Mouse (Mus musculus) myocyte (in vitro differentiated cells): ENCODE measurements around the gene Odr4. TPM values are rescaled to one million over a fixed set of nuclear protein-coding genes. Genes with fewer than 3 reads are reported as not detected.

Experiments
- H3K27me3 ChIP-seq: one replicate; pipeline ENCODE4 v1.6.1; 2011; ENCODE audit not compliant: control insufficient read depth, insufficient read depth, insufficient read length
- H3K36me3 ChIP-seq: one replicate; pipeline ENCODE4 v1.6.1; 2011; ENCODE audit not compliant: control insufficient read depth, insufficient read depth
- H3K4me2 ChIP-seq: one replicate; pipeline ENCODE4 v1.6.1; 2011; ENCODE audit warnings: low read depth, control low read depth
- H3K4me3 ChIP-seq: one replicate; pipeline ENCODE4 v1.5.1; 2011; ENCODE audit warnings: mild to moderate bottlenecking, control low read depth, moderate library complexity
- H3K79me2 ChIP-seq: one replicate; pipeline ENCODE4 v1.6.1; 2011; ENCODE audit not compliant: control insufficient read depth, insufficient read depth
- H3ac ChIP-seq: one replicate; pipeline ENCODE4 v1.6.1; 2011; ENCODE audit not compliant: control insufficient read depth, insufficient read length
- CEBPB ChIP-seq: IDR thresholded peaks from 2 replicates; pipeline ENCODE4 v1.6.1; 2011; ENCODE audit warnings: mild to moderate bottlenecking, moderate library complexity; ENCODE audit not compliant: poor library complexity, insufficient read depth, severe bottlenecking
- E2F4 ChIP-seq: IDR thresholded peaks from one replicate; pipeline ENCODE4 v1.6.1; 2011; ENCODE audit warnings: mild to moderate bottlenecking, control low read depth, moderate library complexity; ENCODE audit not compliant: insufficient read depth
- MAX ChIP-seq: IDR thresholded peaks from one replicate; pipeline ENCODE4 v1.6.1; 2011; ENCODE audit warnings: low read depth, mild to moderate bottlenecking, control low read depth
- MYOD1 ChIP-seq, 3 experiments: IDR thresholded peaks; one replicate each; pipeline ENCODE4 v1.6.1; 2011; ENCODE audit warnings: control low read depth in 2 of 3, low read depth in 2 of 3, mild to moderate bottlenecking in 2 of 3, moderate library complexity in 1 of 3; ENCODE audit not compliant: insufficient read length in 2 of 3, control insufficient read depth in 1 of 3
- MYOG ChIP-seq, 3 experiments: IDR thresholded peaks; one replicate each; pipeline ENCODE4 v1.6.1; 2011; ENCODE audit warnings: control low read depth in 2 of 3, low read depth in 2 of 3, mild to moderate bottlenecking in 2 of 3; ENCODE audit not compliant: insufficient read length in 2 of 3, control insufficient read depth in 1 of 3, insufficient read depth in 1 of 3
- POLR2A ChIP-seq: IDR thresholded peaks from one replicate; pipeline ENCODE4 v1.6.1; 2011; ENCODE audit warnings: low read depth, mild to moderate bottlenecking, control low read depth, moderate library complexity; ENCODE audit not compliant: insufficient read length
- POLR2AphosphoS2 ChIP-seq: IDR thresholded peaks from one replicate; pipeline ENCODE4 v1.6.1; 2011; ENCODE audit warnings: low read depth, control low read depth; ENCODE audit not compliant: insufficient read length
- REST ChIP-seq: IDR thresholded peaks from one replicate; pipeline ENCODE4 v1.6.1; 2011; ENCODE audit warnings: mild to moderate bottlenecking, control low read depth, moderate library complexity; ENCODE audit not compliant: insufficient read depth, insufficient read length
- SRF ChIP-seq: IDR thresholded peaks from one replicate; pipeline ENCODE4 v1.6.1; 2011; ENCODE audit warnings: low read depth; ENCODE audit not compliant: control insufficient read depth, insufficient read length
- TCF12 ChIP-seq: IDR thresholded peaks from one replicate; pipeline ENCODE4 v1.6.1; 2011; ENCODE audit warnings: mild to moderate bottlenecking, control low read depth; ENCODE audit not compliant: poor library complexity, insufficient read depth, severe bottlenecking
- TCF3 ChIP-seq: IDR thresholded peaks from one replicate; pipeline ENCODE4 v1.6.1; 2011; ENCODE audit warnings: low read depth, control low read depth; ENCODE audit not compliant: insufficient read length
- USF1 ChIP-seq: IDR thresholded peaks from one replicate; pipeline ENCODE4 v1.6.1; 2011; ENCODE audit warnings: low read depth, mild to moderate bottlenecking, control low read depth, moderate library complexity
- polyA plus RNA-seq: library from polyadenylated mRNA; unstranded; fragments of >200 nt; fragmentation: generic; extraction: Trizol; gene quantifications from one replicate; pipeline ENCODE4 v1.2.1, GENCODE M21; 2012; ENCODE audit warnings: missing spikeins

Gene Odr4
- polyA plus RNA-seq = 11.9 TPM

- Histone ChIP-seq H3K36me3 (peaks cover 38% of the 10 kb centered on the region), H3K27me3 (no peaks in the 10 kb centered on the region), H3K4me3 (peak within 1 kb of the TSS; percentile 65), H3K79me2 (peaks cover 36% of the 10 kb centered on the region), H3ac (peak within 1 kb of the TSS; percentile 61), H3K4me2 (peak within 1 kb of the TSS; percentile 86)
- peak; percentile 90 for TF ChIP-seq POLR2A
- no peak for TF ChIP-seq MAX
- TF ChIP-seq MYOG (IDR thresholded peaks at IDR 0.05; ENCODE audit: control insufficient read depth in 1 of 3, insufficient read depth in 1 of 3, insufficient read length in 2 of 3, low read depth in 2 of 3) = peak in 1 of 3 experiments; percentile 31
- TF ChIP-seq POLR2AphosphoS2 = peak; percentile 82
- TF ChIP-seq SRF = peak; percentile 79
- TF ChIP-seq MYOD1 (IDR thresholded peaks at IDR 0.05; ENCODE audit: control insufficient read depth in 1 of 3, insufficient read length in 2 of 3, low read depth in 2 of 3) = peak in 1 of 3 experiments; percentile 8
- no peak for TF ChIP-seq TCF3
- TF ChIP-seq E2F4 = peak; percentile 27
Measured at GRCm38 (mm10) chr1:150392638-150393487, at the start of gene Odr4, which contains the start of gene Tpr. Gene Odr4 (minus strand): TSS chr1:150393080. Gene Tpr (plus strand): TSS chr1:150392838.

DNA sequence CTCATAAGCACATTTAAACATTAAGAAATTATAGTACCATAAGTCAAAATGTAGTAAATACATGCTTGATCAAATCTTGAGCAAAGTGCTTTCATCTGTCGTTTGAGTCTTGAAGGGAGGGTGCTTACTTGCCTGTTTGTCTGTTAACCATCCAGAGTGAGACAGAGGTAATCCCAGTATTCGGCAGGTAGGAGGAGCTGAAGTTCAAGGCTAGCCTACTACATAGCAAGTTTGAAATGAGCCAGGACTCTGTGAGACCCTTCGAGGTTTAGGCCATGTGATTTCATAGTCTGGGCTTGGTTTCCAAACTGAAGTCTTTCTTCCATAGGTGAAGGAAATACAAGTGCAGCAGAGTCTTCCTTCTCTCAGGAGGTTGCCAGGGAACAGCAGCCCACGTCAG, 48.9 kb upstream of the Odr4 start:
- no peak overlapping the region for H3ac ChIP-seq
- no peak overlapping the region for H3K4me3 ChIP-seq
- H3K79me2 ChIP-seq = no peaks in the 10 kb centered on the region
- no peak for TF ChIP-seq MYOD1 (IDR thresholded peaks at IDR 0.05; ENCODE audit: control insufficient read depth in 1 of 3, insufficient read length in 2 of 3, low read depth in 2 of 3)
- no peaks in the 10 kb centered on the region for H3K27me3 ChIP-seq
- peaks cover 86% of the 10 kb centered on the region for H3K36me3 ChIP-seq
- no peak overlapping the region for H3K4me2 ChIP-seq

GRCm38 (mm10) chr1:150438641-150439040, 45.8 kb upstream of the Odr4 start:
- no peak overlapping the region for H3ac ChIP-seq
- H3K36me3 ChIP-seq = peaks cover 91% of the 10 kb centered on the region
- no peaks in the 10 kb centered on the region for H3K27me3 ChIP-seq
- no peak overlapping the region for H3K4me2 ChIP-seq
- no peak overlapping the region for H3K4me3 ChIP-seq
- no peaks in the 10 kb centered on the region for H3K79me2 ChIP-seq
- TF ChIP-seq E2F4 = no peak
- TF ChIP-seq MYOD1 (IDR thresholded peaks at IDR 0.05; ENCODE audit: control insufficient read depth in 1 of 3, insufficient read length in 2 of 3, low read depth in 2 of 3) = no peak
- TF ChIP-seq TCF12 = no peak
- no peak for TF ChIP-seq POLR2A
- TF ChIP-seq POLR2AphosphoS2 = no peak
- no peak for TF ChIP-seq REST
- no peak for TF ChIP-seq USF1
- TF ChIP-seq MAX = no peak
- no peak for TF ChIP-seq SRF
- no peak for TF ChIP-seq MYOG (IDR thresholded peaks at IDR 0.05; ENCODE audit: control insufficient read depth in 1 of 3, insufficient read depth in 1 of 3, insufficient read length in 2 of 3, low read depth in 2 of 3)
- no peak for TF ChIP-seq TCF3
- TF ChIP-seq CEBPB = no peak

DNA sequence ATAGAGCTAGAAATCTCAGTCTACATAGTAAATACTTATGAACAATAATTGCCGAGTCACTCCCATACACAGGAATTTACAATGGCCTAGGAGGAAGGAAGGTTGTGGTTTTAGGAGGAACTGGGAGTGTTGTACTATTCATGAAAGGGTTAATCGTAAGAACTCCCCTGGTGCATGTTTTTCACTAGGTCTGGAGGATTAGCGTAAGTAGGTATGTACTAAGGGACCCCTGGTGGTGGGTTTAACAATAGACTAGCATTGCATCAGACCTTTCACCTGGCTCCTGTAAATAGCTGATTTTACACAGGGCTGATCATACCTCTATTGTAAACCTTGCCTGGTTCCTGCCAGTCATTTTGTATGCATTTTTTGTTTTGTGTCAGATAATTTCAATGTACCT, 33.3 kb upstream of the Odr4 start:
- H3K4me3 ChIP-seq = no peak overlapping the region
- H3K79me2 ChIP-seq = no peaks in the 10 kb centered on the region
- no peaks in the 10 kb centered on the region for H3K27me3 ChIP-seq
- H3K4me2 ChIP-seq = no peak overlapping the region
- peaks cover 91% of the 10 kb centered on the region for H3K36me3 ChIP-seq
- H3ac ChIP-seq = no peak overlapping the region
- no peak for TF ChIP-seq CEBPB
- TF ChIP-seq MAX = no peak
- no peak for TF ChIP-seq SRF
- TF ChIP-seq POLR2AphosphoS2 = no peak
- TF ChIP-seq MYOD1 (IDR thresholded peaks at IDR 0.05; ENCODE audit: control insufficient read depth in 1 of 3, insufficient read length in 2 of 3, low read depth in 2 of 3) = no peak
- no peak for TF ChIP-seq POLR2A
- TF ChIP-seq TCF12 = no peak
- TF ChIP-seq E2F4 = no peak
- TF ChIP-seq USF1 = no peak
- no peak for TF ChIP-seq TCF3
- TF ChIP-seq MYOG (IDR thresholded peaks at IDR 0.05; ENCODE audit: control insufficient read depth in 1 of 3, insufficient read depth in 1 of 3, insufficient read length in 2 of 3, low read depth in 2 of 3) = no peak
- no peak for TF ChIP-seq REST

- peaks cover 89% of the 10 kb centered on the region for H3K36me3 ChIP-seq
- H3K79me2 ChIP-seq = no peaks in the 10 kb centered on the region
- H3K27me3 ChIP-seq = no peaks in the 10 kb centered on the region
- no peak for TF ChIP-seq MYOD1 (IDR thresholded peaks at IDR 0.05; ENCODE audit: control insufficient read depth in 1 of 3, insufficient read length in 2 of 3, low read depth in 2 of 3)
- H3K4me2 ChIP-seq = no peak overlapping the region
- no peak overlapping the region for H3ac ChIP-seq
- H3K4me3 ChIP-seq = no peak overlapping the region
Measured at GRCm38 (mm10) chr1:150425665-150426064, 32.8 kb upstream of the Odr4 start.
